Mouse (Mus musculus) spleen, adult 2 months (tissue): ENCODE data around the gene Krtap4-7.

Experiments
- CTCF ChIP-seq: fragments of 200-500 bp; IDR thresholded peaks from 2 replicates; pipeline ENCODE4 v1.5.1; 2011; ENCODE audit warnings: mild to moderate bottlenecking, inconsistent platforms; ENCODE audit not compliant: insufficient read depth, insufficient read length, insufficient replicate concordance; ENCODE audit errors: extremely low read depth
- POLR2A ChIP-seq: fragments of 200-500 bp; IDR thresholded peaks from 2 replicates; pipeline ENCODE4 v1.6.1; 2011; ENCODE audit warnings: low read depth, low read length, inconsistent platforms

GRCm38 (mm10) chr11:99614796-99615363 is 29.0 kb downstream of the Krtap4-7 start, which contains the start of gene Krtap2-4:
- TF ChIP-seq CTCF, result no peak
- TF ChIP-seq POLR2A, result no peak
